Mouse (Mus musculus) liver, embryonic 15.5 days (tissue): Measurements from ENCODE around the gene Ccdc6. TPM values are rescaled to one million over a fixed set of nuclear protein-coding genes. Genes with fewer than 3 reads are reported as not detected.
A peak's percentile ranks its signal among the peaks of the same experiment; 100 is the strongest.

ENCODE experiments used
- ATAC-seq: fragments of 200-750 bp; cut with Nextera tagmentation; 2 replicates; pipeline ENCODE4 v1.8.0; 2017; ENCODE audit warnings: moderate number of reproducible peaks, mild to moderate bottlenecking, moderate library complexity; ENCODE audit not compliant: insufficient read depth
- H3K27ac ChIP-seq: fragments of 300-500 bp; sonication (generic); replicated peaks from 2 replicates; pipeline ENCODE4 v1.5.1; 2015; ENCODE audit warnings: mild to moderate bottlenecking, inconsistent platforms
- H3K27me3 ChIP-seq: fragments of 300-500 bp; sonication (generic); 2 replicates; pipeline ENCODE4 v1.6.1; 2015; ENCODE audit warnings: mild to moderate bottlenecking, inconsistent platforms
- H3K36me3 ChIP-seq: fragments of 300-500 bp; sonication (generic); replicated peaks from 2 replicates; pipeline ENCODE4 v1.6.1; 2015; ENCODE audit warnings: moderate library complexity, mild to moderate bottlenecking, inconsistent platforms
- H3K4me1 ChIP-seq: fragments of 300-500 bp; sonication (generic); replicated peaks from 2 replicates; pipeline ENCODE4 v1.6.1; 2015; ENCODE audit warnings: inconsistent platforms
- H3K4me2 ChIP-seq: fragments of 300-500 bp; sonication (generic); 2 replicates; pipeline ENCODE4 v1.6.1; 2015; ENCODE audit warnings: moderate library complexity, mild to moderate bottlenecking, inconsistent platforms
- H3K4me3 ChIP-seq: fragments of 300-500 bp; sonication (generic); replicated peaks from 2 replicates; pipeline ENCODE4 v1.5.1; 2015; ENCODE audit warnings: mild to moderate bottlenecking, inconsistent platforms
- H3K9ac ChIP-seq: fragments of 300-500 bp; sonication (generic); 2 replicates; pipeline ENCODE4 v1.6.1; 2015; ENCODE audit warnings: moderate library complexity, mild to moderate bottlenecking, inconsistent platforms
- H3K9me3 ChIP-seq: fragments of 300-500 bp; sonication (generic); replicated peaks from 2 replicates; pipeline ENCODE4 v1.6.1; 2016; ENCODE audit warnings: inconsistent platforms
- WGBS: fragments of 180-500 bp; shearing (Covaris S2); methylation state at CpG from one replicate; pipeline ENCODE4 v1.1.7; 2015; ENCODE audit warnings: mixed read lengths; ENCODE audit not compliant: insufficient replicate concordance; 5-methylcytosine and 5-hydroxymethylcytosine counted together
- polyA plus RNA-seq: library from polyadenylated mRNA; unstranded; fragments of >200 nt; fragmentation: Nextera tagmentation; extraction: Ambion mirVana; gene quantifications from 2 replicates; pipeline ENCODE4 v1.2.1, GENCODE M21; 2015

Ccdc6 gene
- polyA plus RNA-seq, 1 experiment from 2014 or later: 7.0 TPM

GRCm38 (mm10) chr10:70169044-70169443 lies 72.1 kb downstream of the Ccdc6 start:
- ATAC-seq: no peak
- Histone ChIP-seq H3K4me3 (no peak overlapping the region), H3K27ac (no peak overlapping the region), H3K27me3 (no peaks in the 10 kb centered on the region), H3K4me2 (no peak overlapping the region), H3K9ac (no peak overlapping the region), H3K4me1 (peaks cover 2% of the 10 kb centered on the region; the same call in 1 of the 2 replicates), H3K36me3 (peaks cover 69% of the 10 kb centered on the region), H3K9me3 (no peaks in the 10 kb centered on the region)
- WGBS: 82% methylated on average over 18 of the region's 18 CpGs

- Histone ChIP-seq H3K4me2 (no peak overlapping the region), H3K36me3 (peaks cover 79% of the 10 kb centered on the region), H3K4me3 (no peak overlapping the region), H3K4me1 (0 out of 2 replicates have a peak, but pooled peaks cover 2% of the 10 kb centered on the region), H3K9ac (no peak overlapping the region), H3K27ac (no peak overlapping the region), H3K27me3 (no peaks in the 10 kb centered on the region), H3K9me3 (no peaks in the 10 kb centered on the region)
- 38% methylated on average over 3 of the region's 3 CpGs for WGBS
- peak; percentile 42; the same call in 1 of the 2 replicates for ATAC-seq
Observed at GRCm38 (mm10) chr10:70173314-70173713, 76.4 kb downstream of the Ccdc6 start.

GRCm38 (mm10) chr10:70174494-70175190 lies 77.7 kb downstream of the Ccdc6 start:
- Histone ChIP-seq H3K4me2 (no peak overlapping the region), H3K4me3 (no peak overlapping the region), H3K9me3 (no peaks in the 10 kb centered on the region), H3K4me1 (no peaks in the 10 kb centered on the region), H3K9ac (no peak overlapping the region), H3K27me3 (no peaks in the 10 kb centered on the region), H3K36me3 (peaks cover 72% of the 10 kb centered on the region), H3K27ac (no peak overlapping the region)
- 80% methylated on average over 16 of the region's 16 CpGs for WGBS
- ATAC-seq: no peak

- Histone ChIP-seq H3K27ac (no peak overlapping the region), H3K4me2 (no peak overlapping the region), H3K4me3 (no peak overlapping the region), H3K9ac (no peak overlapping the region), H3K27me3 (no peaks in the 10 kb centered on the region), H3K9me3 (no peaks in the 10 kb centered on the region), H3K36me3 (peaks cover 51% of the 10 kb centered on the region), H3K4me1 (peaks cover 14% of the 10 kb centered on the region; the same call in 1 of the 2 replicates)
- ATAC-seq: no peak
- WGBS: 21% methylated on average over 9 of the region's 9 CpGs
Observed at GRCm38 (mm10) chr10:70180727-70181126, 83.8 kb downstream of the Ccdc6 start.

- H3K9ac ChIP-seq: no peak overlapping the region
- no peak overlapping the region for H3K27ac ChIP-seq
- H3K36me3 ChIP-seq: peaks cover 47% of the 10 kb centered on the region
- H3K27me3 ChIP-seq: no peaks in the 10 kb centered on the region
- ATAC-seq: 0 out of 2 replicates have a peak, but pooled peaks have one; percentile 37
- no peak overlapping the region for H3K4me3 ChIP-seq
- peaks cover 14% of the 10 kb centered on the region; the same call in 1 of the 2 replicates for H3K4me1 ChIP-seq
- H3K4me2 ChIP-seq: no peak overlapping the region
- no peaks in the 10 kb centered on the region for H3K9me3 ChIP-seq
- WGBS: 53% methylated on average over 11 of the region's 11 CpGs
Observed at GRCm38 (mm10) chr10:70181279-70181972, 84.5 kb downstream of the Ccdc6 start.

GRCm38 (mm10) chr10:70183210-70184080 lies 86.5 kb downstream of the Ccdc6 start:
- H3K36me3 ChIP-seq: peaks cover 48% of the 10 kb centered on the region

GRCm38 (mm10) chr10:70186136-70186535 lies 89.2 kb downstream of the Ccdc6 start:
- WGBS: 65% methylated on average over 9 of the region's 9 CpGs
- ATAC-seq: no peak
- Histone ChIP-seq H3K9me3 (no peaks in the 10 kb centered on the region), H3K27me3 (no peaks in the 10 kb centered on the region), H3K36me3 (peaks cover 62% of the 10 kb centered on the region), H3K27ac (no peak overlapping the region), H3K9ac (no peak overlapping the region), H3K4me3 (no peak overlapping the region), H3K4me1 (peaks cover 14% of the 10 kb centered on the region; the same call in 1 of the 2 replicates), H3K4me2 (no peak overlapping the region)

More at GRCm38 (mm10) chr10:70183210-70184080, 86.5 kb downstream of the Ccdc6 start:
- Histone ChIP-seq H3K4me2 (no peak overlapping the region), H3K27ac (no peak overlapping the region), H3K4me1 (peaks cover 14% of the 10 kb centered on the region; the same call in 1 of the 2 replicates), H3K9ac (no peak overlapping the region), H3K9me3 (no peaks in the 10 kb centered on the region), H3K4me3 (no peak overlapping the region), H3K27me3 (no peaks in the 10 kb centered on the region)
- ATAC-seq: no peak
- WGBS: 64% methylated on average over 15 of the region's 15 CpGs

- Histone ChIP-seq H3K4me3 (no peak overlapping the region), H3K36me3 (peaks cover 66% of the 10 kb centered on the region), H3K9ac (no peak overlapping the region), H3K4me2 (no peak overlapping the region), H3K27me3 (no peaks in the 10 kb centered on the region), H3K4me1 (peaks cover 10% of the 10 kb centered on the region; the same call in 1 of the 2 replicates), H3K27ac (no peak overlapping the region), H3K9me3 (no peaks in the 10 kb centered on the region)
- ATAC-seq: no peak
- 79% methylated on average over 7 of the region's 7 CpGs for WGBS
Observed at GRCm38 (mm10) chr10:70186586-70186985, 89.7 kb downstream of the Ccdc6 start.

GRCm38 (mm10) chr10:70189864-70190263 lies 92.9 kb downstream of the Ccdc6 start:
- H3K27ac ChIP-seq: no peak overlapping the region
- H3K36me3 ChIP-seq: peaks cover 66% of the 10 kb centered on the region
- H3K4me3 ChIP-seq: no peak overlapping the region
- H3K4me1 ChIP-seq: no peaks in the 10 kb centered on the region
- no peak overlapping the region for H3K4me2 ChIP-seq
- H3K9me3 ChIP-seq: no peaks in the 10 kb centered on the region
- H3K27me3 ChIP-seq: no peaks in the 10 kb centered on the region
- ATAC-seq: no peak
- 82% methylated on average over 13 of the region's 13 CpGs for WGBS
- no peak overlapping the region for H3K9ac ChIP-seq

- H3K4me3 ChIP-seq: no peak overlapping the region
- no peak overlapping the region for H3K9ac ChIP-seq
- peaks cover 13% of the 10 kb centered on the region for H3K4me1 ChIP-seq
- 67% methylated on average over 9 of the region's 9 CpGs for WGBS
- H3K27ac ChIP-seq: no peak overlapping the region
- H3K4me2 ChIP-seq: no peak overlapping the region
- peaks cover 33% of the 10 kb centered on the region for H3K36me3 ChIP-seq
- no peaks in the 10 kb centered on the region for H3K9me3 ChIP-seq
- no peak for ATAC-seq
- H3K27me3 ChIP-seq: no peaks in the 10 kb centered on the region
Observed at GRCm38 (mm10) chr10:70194283-70194682, 97.4 kb downstream of the Ccdc6 start.
